Mouse (Mus musculus): ENCODE data around the gene Fndc3a.

Fndc3a gene

DNA sequence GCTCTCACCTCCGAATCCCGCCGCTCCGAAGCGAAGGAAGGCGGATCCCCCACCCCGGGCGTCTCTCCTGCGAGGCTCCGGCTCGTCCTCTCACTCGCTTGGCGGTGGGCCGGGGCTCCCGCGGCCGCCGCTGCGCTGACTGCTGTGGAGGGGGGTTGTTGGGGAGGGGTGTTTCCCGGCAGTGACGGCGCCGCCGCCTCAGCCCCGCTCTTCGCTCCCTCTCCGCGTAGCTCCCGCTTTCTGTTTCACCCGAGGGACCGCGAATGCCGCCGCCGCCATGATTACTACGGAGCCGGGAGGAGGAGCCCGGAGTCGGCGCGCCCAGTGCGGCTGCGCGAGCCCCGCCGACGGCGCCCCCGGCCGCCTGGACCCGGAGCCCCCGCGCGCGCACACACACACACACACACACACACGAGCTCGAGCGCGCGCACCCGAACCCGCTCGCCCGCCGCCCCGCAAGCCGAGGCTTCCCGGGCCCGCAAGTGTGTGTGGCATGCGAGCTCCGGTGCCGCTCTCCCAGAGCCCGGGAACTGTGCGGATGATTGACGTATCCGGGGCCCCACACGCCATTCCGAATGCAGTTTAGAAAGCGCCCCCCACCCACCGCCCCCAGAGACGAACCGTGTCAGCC lies at the start of gene Fndc3a:
Fndc3a (minus strand) TSS at position 294 of the 631 bp plus-strand sequence.
- DNase-seq = peak; percentile 86 to 92

DNA sequence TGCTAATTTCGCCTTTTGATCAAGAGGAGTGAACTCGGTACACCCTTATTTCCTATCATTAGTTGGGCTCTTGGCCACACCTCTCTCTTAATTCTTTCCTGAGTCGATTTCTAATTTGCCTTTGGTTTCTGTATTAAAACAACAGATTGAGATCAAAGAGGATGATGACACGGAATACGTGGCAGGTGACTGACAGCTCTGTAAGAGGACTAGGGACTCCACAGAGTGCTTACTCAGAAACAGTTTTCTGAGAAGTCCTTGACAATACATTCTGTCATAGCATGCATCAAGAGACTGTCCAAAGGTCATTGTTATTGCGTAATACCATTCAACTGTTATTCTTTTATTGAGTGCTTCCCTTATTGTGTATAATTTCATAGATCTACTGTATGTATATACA lies 43.1 kb upstream of the Fndc3a start:
- DNase-seq = no peak

DNA sequence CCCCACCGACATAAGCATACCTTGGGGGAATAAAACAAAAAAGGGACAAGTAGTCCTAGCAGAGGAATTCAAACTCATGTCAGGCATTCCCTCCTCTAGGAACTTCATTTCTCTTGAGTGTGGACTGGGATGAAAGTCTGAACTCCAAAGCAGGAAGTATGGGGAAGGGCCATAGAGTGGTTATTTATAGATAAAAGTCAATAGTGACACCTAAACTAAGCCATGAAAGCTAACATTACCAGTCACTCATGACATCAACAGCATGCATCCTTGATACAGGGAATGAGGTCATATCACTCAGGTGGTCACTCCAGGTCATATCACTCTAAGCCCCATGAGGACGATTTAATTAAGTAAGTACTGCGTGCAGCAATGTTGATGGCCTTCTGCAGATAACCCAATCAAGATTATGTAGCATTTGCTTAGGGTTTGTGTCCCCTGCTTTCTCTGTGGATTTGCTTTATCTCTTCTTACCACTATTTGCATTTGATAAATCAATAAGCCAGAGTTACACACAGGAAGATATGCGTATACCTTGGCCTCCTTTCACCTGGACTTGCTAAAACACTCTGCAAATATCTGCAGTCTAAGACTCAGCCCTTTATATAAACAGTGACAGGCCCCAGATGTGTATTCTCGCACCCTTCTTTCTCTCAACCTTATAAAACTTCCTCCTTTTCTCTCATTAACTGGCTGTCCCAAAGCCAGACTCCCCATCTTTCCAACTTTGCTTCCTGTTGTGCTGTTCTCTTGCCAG lies 40.8 kb upstream of the Fndc3a start:
- no peak for DNase-seq

DNA sequence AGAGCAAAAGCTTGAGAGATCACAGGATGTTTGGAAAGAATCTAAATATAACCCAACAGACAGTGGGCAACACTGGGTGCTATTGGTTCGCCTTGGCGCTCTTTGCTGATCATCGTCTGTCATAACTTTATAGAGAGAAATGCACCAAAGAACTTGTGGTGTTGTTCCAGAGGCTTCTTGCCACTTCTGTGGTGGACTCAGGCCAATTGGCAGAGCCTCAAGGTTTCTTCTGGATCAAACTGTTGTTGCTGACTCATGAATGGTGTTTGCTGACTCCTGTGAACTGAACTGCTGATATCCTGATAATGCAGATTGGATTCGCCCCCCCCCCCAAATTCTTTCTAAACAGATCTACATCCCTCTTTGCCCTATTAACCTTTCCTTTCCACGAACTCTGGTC lies 38.5 kb upstream of the Fndc3a start:
- DNase-seq = peak in 1 of 2 experiments; percentile 19

DNA sequence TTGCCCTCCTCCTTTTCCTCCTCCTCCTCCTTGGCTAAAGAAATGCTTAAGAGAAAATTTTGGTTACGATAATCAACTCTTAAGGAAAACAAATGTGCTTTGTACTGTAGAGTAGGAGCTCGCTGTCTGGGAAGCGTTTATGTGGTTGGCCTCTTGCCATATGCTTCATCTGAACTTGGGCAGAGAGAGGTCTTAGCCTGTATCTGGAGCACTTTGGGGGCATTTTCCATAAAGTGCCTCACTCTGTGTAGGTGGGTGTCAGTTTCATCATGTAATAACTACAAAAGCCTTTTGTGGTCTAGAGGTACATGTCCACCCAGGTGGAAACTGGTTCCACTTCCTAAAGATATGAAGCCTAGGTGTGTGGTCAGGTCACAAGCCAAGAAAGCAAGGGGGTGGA lies 31.9 kb upstream of the Fndc3a start:
- no peak for DNase-seq

DNA sequence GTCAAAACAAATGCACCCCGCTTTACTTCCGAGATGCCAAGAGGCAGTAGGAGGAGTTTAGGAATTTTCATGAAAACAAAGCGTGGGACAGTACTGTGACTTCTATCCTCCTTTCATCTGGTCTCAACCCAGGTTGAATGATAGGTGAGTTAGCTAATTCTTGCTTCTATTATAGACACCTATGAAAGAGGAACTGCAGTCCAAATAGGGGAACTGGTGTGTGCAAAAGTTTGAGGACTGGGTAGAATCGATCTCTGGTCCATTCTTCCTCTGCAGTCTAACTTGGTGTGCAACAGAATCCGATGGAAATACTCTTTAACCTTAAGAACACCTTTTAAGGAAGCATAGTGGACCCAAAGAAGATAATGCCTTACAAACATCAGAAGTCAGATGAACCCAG lies 30.5 kb upstream of the Fndc3a start:
- no peak for DNase-seq

DNA sequence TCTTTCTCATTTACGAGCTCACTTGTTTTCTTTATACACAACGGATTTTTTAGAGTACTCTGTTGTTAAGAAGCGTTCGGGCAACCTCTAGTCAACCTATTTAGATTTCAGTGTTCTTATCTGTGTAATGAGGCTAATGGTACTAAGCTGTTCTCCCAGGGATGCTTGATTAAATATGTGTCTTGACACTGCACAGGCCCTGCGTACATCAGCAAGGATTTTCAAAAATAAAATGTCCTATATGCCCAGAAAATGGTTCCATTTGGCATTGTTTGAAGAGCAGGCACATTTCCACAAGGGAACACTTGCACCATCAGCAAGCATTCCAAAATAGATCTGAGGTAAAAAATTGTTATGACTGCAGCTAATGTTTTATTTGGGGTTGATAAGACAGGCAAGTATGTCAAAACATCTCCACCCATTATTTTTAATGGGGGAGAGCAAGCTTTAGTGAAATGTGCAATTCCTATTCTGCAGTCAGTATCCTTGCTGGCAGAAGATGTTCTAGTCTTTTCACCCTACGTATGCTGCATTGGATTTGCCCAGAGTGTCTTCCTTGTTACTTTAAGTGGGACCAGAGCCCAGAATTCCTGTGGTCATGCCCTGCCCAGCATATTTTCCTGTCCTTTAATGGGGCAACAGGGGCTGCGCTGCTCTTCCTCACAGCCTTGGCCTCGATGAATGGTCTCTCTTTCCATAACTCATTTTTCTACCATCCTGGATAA lies 29.8 kb upstream of the Fndc3a start:
- DNase-seq = no peak

DNA sequence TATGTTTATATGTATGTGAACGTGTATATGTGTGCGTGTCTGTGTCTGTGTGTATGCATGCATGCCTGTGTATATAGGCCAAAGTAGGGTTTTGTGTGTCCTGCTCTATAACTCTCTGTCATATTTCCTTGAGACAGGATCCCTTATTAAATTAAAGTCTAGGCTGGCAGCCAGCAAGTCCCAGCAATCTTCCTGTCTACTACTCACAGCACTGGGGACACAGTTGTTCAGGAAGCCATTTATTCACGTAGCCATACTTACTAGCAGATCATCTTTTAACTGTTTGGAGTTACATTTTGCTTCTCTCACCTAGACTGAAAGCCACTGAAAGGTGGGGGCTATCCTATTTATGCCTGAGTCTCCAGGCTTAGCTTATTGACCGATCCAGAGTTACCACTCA lies 29.0 kb upstream of the Fndc3a start:
- DNase-seq = no peak

DNA sequence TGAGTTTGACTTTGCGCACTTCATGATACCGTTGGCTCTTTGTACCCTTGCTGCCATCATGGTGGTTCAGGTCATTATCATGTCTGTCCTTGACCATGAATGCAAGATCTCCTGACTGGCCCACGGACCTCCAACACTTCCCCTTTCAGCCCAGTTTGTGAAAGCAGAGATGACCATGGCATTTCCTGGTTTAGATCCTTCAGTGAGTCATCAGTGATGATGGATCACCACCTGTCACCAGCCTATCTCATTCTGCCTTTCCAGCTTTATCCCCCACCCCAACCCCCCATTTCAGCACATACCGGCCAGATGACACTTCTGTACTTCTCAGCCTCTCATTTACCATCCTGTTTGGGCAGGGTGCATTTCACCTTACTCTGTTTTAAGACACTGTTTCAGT lies 28.4 kb upstream of the Fndc3a start:
- DNase-seq = no peak

DNA sequence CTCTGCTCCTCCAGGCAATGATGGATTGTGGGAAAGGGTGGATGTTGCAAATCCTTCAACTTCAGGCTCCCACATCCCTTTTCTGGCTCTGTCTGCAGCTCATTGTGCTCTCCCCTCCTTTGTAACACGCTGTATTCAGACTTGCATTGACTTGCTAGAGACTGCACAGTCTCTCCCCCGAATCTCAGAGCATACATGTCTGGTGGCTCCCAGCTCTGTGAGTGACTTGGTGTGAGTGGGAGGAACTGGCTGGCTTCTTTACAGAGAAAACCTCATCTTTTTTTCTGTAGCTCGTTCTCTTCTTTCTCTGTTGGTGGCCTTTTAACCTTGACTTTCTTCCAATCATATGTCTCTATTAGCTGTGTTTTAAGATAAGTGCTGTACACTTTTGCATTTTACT lies 16.1 kb upstream of the Fndc3a start:
- no peak for DNase-seq

DNA sequence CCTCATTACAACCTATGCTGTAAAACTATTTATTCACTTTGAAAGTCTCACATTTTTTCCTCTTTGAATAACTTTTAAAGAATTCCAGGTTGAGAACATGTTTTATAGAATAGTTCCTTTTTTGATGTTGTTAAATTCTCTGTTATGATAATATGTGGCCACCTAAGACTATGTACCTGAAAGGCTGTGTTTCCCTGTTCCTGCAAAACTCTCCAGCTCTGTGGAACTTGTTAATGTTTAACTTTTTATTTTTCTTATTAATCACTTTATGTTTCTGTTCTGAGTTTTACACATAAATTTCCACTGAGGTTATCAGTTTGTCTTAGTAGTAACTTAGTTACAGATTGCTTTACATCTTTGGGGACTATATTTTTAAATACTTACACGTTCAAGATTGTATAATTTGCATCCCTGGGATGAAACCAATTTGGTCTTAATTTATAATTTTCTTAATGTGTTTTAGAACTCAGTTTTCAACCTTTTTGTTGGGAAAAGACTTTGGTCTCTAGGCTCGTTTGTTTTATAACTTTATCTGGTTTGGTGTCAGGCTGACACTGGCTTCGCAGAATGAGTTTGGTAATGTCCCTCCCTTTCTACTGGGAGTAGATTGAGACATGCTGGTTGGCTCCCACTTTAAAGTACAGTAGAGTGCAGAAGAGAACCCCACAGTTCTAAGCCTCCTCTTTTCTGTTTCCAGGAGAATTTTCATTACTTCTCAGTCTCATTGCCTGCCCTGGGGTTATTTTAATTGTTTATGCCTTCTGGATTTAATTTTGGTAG lies 12.7 kb upstream of the Fndc3a start:
- no peak for DNase-seq

DNA sequence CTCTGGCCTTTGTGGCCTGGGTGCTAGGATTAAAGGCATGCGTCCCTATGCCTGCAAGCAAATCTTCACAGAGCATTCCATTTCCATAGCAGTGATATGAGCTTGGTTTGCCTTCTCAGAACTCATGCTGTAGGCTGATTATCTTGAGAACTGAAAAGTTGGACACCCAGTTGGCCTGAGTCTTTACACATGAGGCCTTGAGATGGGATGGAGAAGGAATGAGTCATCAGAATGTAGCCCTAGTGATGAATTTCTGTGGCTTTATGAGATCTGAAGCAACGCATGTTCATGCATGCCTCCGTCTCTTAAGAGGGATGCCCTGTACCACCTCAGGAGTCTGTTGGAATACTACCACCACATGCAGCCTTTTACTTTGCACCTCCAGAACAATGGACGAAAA lies 6.4 kb upstream of the Fndc3a start:
- no peak for DNase-seq

DNA sequence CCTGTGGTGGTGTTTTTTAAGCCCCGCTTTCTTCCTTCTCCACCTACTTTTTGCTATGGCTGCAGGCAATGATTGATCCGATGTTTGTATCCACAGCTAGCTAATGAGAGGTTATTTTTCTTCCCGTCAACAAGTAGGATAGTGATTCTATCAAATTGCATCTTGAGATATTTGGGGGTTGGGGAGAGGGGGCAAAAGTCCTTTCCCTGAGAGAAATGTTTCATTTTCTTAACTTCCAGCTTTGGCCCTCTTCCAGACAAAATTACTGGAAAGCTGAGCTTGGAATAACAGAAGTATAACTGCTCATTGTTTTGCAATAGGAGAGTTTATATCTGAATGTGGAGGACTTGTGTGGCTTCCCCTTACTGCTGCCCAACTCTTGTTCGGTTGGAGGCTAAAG lies 1.3 kb upstream of the Fndc3a start:
- DNase-seq = no peak

DNA sequence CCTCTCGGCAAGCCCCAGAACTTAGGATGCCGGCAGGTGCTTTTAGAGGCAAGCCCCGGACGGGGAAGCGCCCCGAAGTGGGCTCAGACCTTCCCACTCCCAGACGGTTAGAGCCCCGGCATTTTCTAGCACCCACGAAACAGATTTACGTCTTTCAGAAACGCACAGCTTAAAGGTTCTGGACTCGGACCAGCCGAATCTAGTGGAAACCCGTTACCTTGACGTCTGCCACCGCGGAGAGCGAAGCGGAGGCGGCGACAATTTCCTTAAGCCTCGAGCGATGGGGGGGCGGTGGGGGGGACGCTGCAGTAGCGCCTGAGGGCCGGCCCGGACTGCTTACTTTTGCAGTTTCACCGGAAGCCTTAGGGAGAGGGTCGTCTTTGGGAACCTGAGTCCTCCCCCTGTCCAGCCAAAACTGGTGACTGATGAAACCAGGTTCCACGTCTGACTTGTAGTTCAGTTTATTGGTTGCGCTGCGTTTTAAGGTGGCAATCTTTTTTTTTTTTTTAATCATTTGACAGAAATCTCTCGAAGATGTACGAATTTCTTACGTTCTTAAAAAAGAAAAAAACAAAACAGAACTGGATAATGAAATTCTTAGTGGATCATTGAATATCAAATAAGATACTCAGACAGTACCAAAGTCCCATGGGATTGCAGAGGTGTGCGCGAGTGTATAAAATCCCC lies 681 bp upstream of the Fndc3a start:
- peak; percentile 47 to 59 for DNase-seq

DNA sequence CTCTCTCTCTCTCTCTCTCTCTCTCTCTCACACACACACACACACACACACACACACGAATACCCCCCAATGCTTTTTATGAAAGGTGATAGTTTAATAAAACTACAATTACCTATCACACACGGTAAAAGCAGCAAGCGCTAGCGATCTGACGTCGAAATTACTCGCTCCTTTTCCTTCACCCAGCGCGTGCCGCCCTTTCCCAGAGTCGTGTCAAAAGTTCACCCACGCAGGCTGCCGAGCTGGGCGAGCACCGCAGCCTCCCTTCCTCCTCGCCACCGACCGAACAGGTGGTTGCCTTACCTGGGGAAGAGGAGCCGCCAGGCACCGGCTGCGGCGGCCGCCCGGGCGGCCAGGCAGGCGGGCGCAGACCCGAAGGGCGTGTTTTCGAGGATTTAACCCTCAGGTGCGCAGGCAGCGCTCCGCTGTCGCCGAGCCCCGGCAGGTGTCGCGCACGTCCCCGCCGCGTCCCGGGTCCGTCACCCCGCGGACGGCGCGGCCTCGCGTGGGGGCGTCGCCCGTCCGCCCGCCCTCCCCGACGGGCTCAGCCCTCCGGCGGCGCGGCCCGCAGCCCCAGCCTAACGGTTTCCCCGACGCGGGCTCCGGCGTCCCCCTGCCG lies 603 bp downstream of the Fndc3a start:
- peak; percentile 56 to 84 for DNase-seq

DNA sequence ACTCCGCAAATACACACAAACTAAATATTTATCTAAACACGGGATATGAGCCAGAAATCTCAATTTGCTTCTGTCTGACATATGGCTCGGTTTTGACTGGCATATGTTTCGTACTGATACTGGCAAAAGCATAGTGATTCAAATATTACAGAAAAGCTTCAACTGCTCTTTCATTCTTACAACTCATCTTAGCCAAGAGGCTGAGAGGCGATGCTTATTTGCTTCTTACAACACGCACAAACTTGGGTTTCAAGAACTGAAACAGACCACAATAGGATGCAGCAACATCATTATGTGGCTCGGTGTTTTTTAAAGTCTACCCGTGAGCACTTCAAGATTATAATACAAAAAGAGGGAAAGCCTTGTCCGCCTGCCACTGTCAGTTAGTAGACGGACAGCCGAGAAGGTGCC lies 1.2 kb downstream of the Fndc3a start:
- DNase-seq = no peak

DNA sequence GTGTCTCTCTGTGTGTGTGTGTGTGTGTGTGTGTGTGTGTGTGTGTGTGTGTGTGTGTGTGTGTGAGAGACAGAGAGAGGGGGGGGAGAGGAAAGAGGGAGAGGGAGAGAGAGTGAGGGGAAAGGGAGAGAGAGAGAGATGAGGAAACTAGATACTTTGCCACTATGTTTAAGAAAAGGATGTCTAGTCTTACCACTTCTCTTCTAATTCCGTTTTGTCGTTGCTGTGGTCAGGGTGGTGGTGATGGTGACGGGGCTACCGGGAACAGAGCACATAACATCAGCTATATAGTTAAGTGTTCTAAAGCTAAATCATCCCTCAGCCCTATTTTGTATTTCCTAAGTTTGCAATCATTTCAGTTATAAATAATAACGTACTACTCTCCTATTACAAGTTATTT lies 9.7 kb downstream of the Fndc3a start:
- DNase-seq = no peak

DNA sequence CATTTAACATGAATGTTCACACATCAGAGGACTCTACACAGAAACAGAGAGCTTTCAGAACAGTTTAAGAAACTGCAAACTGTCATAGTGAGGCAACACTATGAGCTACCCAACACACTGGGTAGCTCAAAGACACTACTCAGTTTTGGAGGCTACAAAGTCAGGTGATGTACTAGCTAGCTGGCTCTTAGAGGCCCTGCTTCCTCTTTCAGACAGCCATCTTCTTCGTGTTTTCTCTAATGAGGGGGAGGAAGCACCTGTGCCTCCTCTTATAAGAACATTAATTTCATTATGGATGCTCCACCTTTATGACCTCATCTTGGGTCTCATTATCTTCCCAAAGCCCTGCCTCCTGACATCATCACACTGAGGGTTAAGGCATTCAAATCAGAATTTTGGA lies 18.4 kb downstream of the Fndc3a start:
- no peak for DNase-seq

DNA sequence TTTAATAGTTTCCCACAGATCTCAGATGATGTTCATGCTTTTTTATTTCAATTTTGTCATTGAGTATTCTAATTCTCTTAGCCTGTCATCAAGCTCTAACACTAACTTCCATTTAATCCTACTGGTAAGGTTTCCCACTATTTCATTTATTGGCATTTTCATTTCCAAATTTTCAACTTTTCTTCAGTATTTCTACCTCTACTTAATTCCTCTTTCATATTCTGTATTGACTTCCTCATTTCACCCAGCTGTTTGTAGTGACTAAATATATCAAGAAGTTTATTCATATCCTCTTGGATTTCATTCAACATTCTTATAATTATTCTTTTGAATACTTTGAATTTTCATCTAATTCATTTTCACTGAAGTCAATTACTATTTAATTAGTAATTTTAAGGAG lies 20.3 kb downstream of the Fndc3a start:
- DNase-seq = no peak

DNA sequence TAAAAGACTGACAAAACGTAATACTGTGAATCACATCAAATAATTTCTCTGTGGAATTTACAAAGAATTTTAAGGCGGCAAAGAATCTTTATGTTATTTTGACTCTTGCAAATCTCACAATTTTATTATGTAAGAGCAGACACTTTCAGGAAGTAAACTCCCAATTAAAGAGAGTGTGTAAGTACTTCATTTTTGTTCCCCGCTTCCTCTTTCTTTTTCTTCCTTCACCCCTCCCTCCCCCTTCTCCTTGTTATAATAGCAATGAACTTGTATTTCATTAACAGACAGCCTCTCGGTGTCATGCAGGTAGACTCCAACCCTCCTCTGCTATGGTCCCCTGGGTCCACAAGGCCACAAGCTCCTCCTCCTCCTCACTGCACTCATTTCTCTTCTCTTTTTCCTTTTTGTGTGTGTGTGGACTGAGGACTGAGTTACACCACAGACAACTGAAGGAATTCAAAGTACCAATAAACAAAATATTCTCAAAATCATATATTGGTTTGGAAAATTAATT lies 24.9 kb downstream of the Fndc3a start:
- DNase-seq = no peak

DNA sequence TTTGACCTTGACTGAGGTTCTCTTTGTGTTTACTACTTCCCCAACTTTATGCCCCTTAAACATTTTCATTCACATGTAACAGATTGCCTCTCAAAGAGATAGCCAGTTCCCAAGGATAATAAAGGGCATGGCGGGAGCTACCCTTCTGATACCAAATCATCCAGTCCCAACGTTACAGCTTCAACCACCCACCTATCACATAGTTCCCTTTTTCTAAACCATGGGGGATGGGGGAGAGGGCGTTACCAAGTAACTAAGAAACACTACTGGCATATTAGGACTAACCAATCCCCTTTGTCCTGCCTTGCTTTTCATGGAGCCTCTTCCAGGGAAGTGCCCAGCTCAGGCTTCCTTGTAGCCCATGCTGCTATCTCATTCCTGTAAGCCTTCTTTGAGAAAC lies 32.6 kb downstream of the Fndc3a start:
- no peak for DNase-seq

DNA sequence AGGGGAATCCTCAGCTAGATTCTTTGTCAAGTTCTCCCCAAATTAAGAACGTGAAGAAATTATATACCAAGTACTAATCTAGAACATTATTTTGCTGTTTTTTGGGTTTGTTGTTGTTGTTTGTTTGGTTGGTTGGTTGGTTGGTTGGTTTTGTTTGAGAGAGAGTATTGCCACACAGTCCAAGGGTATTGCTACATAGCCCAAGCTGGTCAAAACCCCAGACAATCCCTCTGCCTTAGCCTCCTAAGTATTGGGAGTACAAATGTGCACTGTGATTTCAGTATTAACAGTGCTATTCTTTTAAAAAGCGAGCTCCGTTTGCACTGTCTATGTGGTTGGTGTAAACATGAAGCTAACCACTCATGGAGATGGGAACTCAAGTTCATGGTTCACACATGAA lies 37.9 kb downstream of the Fndc3a start:
- DNase-seq = no peak
